Mouse (Mus musculus) spleen, adult 2 months (tissue): ENCODE data around the gene Srrt. TPM values are rescaled to one million over a fixed set of nuclear protein-coding genes. Genes with fewer than 3 reads are reported as not detected.
"Not testable (repeated sequence)": the region's sequence is repeated elsewhere in the genome, so short reads cannot be mapped to it uniquely, and the experiment has no call there.

Experiments
- DNase-seq, 2 experiments: peaks; one replicate each; pipeline versions ENCODE4 v3.0.0 to v3.0.0-alpha.2; 2012 to 2021; ENCODE audit warnings: low spot score in 2 of 2, low read depth in 1 of 2
- H3K27ac ChIP-seq: fragments of 200-500 bp; 2 replicates; pipeline ENCODE4 v1.5.1; 2012; ENCODE audit warnings: low read length, inconsistent platforms; ENCODE audit not compliant: insufficient read depth
- H3K27me3 ChIP-seq: fragments of 200-500 bp; 2 replicates; pipeline ENCODE4 v1.6.1; 2012; ENCODE audit warnings: mild to moderate bottlenecking, moderate library complexity, low read length, inconsistent platforms; ENCODE audit not compliant: control insufficient read depth, insufficient read depth
- H3K36me3 ChIP-seq: fragments of 200-500 bp; 2 replicates; pipeline ENCODE4 v1.6.1; 2012; ENCODE audit warnings: mild to moderate bottlenecking, low read length, inconsistent platforms; ENCODE audit not compliant: control insufficient read depth, insufficient read depth
- H3K4me1 ChIP-seq: fragments of 200-500 bp; 2 replicates; pipeline ENCODE4 v1.6.1; 2011; ENCODE audit warnings: inconsistent platforms; ENCODE audit not compliant: control insufficient read depth, insufficient read depth, insufficient read length
- H3K4me3 ChIP-seq: fragments of 200-500 bp; 2 replicates; pipeline ENCODE4 v1.5.1; 2011; ENCODE audit warnings: mild to moderate bottlenecking, inconsistent platforms; ENCODE audit not compliant: insufficient read depth, insufficient read length; ENCODE audit errors: extremely low read depth
- CTCF ChIP-seq: fragments of 200-500 bp; IDR thresholded peaks from 2 replicates; pipeline ENCODE4 v1.5.1; 2011; ENCODE audit warnings: mild to moderate bottlenecking, inconsistent platforms; ENCODE audit not compliant: insufficient read depth, insufficient read length, insufficient replicate concordance; ENCODE audit errors: extremely low read depth
- POLR2A ChIP-seq: fragments of 200-500 bp; IDR thresholded peaks from 2 replicates; pipeline ENCODE4 v1.6.1; 2011; ENCODE audit warnings: low read depth, low read length, inconsistent platforms
- WGBS: fragments of 180-500 bp; shearing (Covaris S2); methylation state at CpG from one replicate; pipeline ENCODE4 v1.1.7; 2018; 5-methylcytosine and 5-hydroxymethylcytosine counted together
- polyA plus RNA-seq: library from polyadenylated mRNA; depleted of rRNA; stranded (reverse); fragments of >200 nt; gene quantifications from 2 replicates; pipeline ENCODE4 v1.2.3, GENCODE M21; 2012

Srrt gene
- polyA plus RNA-seq, 1 experiment, result 172 TPM

DNA sequence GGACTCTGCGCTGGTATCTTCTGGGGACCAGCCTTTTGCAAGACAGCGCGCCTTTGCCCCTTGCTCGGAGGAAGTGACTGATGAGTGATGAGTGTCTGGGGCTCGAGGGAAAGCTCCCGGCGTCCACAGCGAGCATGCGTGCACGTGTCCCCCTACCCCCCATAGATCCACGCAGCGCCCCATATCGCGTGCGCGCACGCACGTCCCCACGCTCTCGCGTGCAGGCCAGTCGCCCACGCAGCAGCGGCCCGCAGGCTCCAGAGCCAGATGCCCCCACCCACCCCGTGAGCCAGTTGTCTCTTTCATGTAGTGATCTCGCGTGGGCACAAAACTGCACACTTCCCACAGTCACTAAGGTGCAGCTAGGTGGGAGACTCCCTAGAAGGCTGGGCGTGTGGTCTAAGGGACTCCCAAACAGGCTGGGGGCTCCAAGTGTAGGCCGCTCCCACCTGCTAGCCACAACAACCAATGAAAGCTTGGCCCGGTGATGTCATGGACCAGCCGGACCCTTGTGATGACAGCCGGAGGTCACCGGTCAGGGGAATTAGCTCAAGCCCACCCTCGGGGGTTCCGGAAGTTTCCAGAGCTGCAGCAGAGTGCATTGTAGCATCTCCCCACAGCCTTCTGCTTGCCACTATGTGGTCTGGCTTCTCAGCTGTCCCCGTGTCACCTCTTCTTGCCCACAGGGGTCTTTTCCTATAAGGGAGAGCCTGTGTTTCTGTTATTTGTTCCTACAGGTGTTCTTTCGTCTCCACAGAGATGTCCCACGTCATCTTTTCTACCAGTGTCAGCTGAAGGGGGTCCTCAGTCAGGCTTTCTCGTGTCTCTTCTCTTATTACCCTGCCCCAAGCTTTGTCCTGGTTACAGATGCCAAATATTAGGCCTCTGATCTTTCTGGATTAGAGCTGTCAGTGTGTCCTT lies 20.2 kb downstream of the Srrt start, which contains the start of gene Ache:
Gene Ache, plus strand, starts transcription at position 488 of the 921 bp plus-strand sequence.
- Histone ChIP-seq H3K36me3 (no peaks in the 10 kb centered on the region), H3K4me1 (peaks cover 8% of the 10 kb centered on the region), H3K4me3 (peak within 1 kb of the TSS; percentile 48), H3K27me3 (peaks cover 17% of the 10 kb centered on the region), H3K27ac (peak within 1 kb of the TSS; percentile 21; the same call in 1 of the 2 replicates)
- DNase-seq, result no peak
- TF ChIP-seq CTCF (no peak), POLR2A (no peak)
- WGBS, result 5% methylated on average over 40 of the region's 40 CpGs

DNA sequence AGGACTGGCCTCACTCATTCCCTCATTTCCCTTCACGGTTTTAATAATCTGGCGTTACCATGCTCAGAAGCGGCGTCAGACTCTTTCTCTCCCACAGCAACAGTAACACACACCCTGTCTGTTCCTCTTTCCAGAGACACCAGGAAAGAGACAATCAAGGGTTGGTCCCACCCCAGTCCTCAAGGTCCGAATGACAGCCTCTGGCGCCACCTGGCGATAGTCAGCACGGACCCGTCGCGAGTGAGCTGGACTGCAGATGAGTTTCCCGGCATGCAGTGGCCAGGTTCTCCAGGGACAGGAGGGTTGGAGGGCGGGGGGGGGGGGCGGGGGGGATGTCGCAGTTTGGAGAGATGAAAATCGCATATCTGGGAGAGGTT lies 20.8 kb downstream of the Srrt start:
- H3K27me3 ChIP-seq, result peaks cover 17% of the 10 kb centered on the region
- TF ChIP-seq CTCF (peak; percentile 99), POLR2A (no peak)
- H3K27ac ChIP-seq, result no peak overlapping the region
- DNase-seq, result peak; percentile 68 to 86
- peak overlapping the region; percentile 32 for H3K4me3 ChIP-seq
- 0% methylated on average over 15 of the region's 16 CpGs for WGBS
- H3K36me3 ChIP-seq, result no peaks in the 10 kb centered on the region
- H3K4me1 ChIP-seq, result peaks cover 8% of the 10 kb centered on the region

DNA sequence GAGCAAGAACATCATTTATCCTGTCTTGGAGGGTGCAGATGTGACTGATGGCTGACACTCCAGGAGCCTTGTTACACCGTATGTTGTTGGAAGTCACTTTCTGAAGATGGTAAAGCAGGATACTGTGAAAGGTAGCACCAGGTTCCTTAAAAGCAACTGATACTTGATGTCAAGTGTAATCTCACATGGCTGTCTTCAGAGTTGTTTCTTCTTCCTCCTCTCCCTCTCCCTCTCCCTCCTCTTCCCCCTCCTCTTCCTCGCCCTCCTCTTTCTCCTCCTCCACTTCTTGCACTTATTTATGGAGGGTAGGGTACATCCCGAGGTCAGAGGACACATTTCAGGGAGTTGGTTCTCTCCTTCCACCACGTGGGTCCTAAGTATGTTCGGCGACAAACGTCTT lies 21.5 kb downstream of the Srrt start:
- H3K27me3 ChIP-seq, result peaks cover 17% of the 10 kb centered on the region
- peaks cover 8% of the 10 kb centered on the region for H3K4me1 ChIP-seq
- 34% methylated on average over 7 of the region's 7 CpGs for WGBS
- DNase-seq, result no peak
- no peak overlapping the region for H3K4me3 ChIP-seq
- H3K27ac ChIP-seq, result no peak overlapping the region
- TF ChIP-seq CTCF (no peak), POLR2A (no peak)
- no peaks in the 10 kb centered on the region for H3K36me3 ChIP-seq

DNA sequence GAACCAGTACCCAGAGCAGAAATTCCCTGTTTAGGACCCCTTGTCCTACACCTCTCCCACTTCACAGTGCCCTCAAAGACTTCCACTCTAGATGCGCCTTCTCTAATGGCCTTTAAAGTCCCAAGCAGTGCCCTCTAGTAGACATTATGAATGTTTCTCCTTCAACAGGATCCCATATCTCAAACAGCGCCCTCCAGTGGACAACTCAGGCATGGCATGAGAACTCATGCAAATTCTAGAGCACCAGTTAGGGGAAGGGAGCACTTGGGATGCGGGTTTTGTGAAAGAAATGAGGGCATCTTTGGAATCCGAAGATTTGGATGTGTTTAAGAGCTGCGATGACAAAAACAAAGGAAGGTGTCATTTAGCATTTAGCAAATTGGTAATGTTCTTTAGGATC lies 22.4 kb downstream of the Srrt start:
- H3K27me3 ChIP-seq, result peaks cover 15% of the 10 kb centered on the region
- WGBS, result 58% methylated on average over 5 of the region's 5 CpGs
- H3K4me3 ChIP-seq, result no peak overlapping the region
- peaks cover 8% of the 10 kb centered on the region for H3K4me1 ChIP-seq
- DNase-seq, result peak in 1 of 2 experiments; percentile 36
- TF ChIP-seq CTCF, result peak; percentile 32; the same call in 1 of the 2 replicates
- no peak for TF ChIP-seq POLR2A
- H3K27ac ChIP-seq, result no peak overlapping the region
- no peaks in the 10 kb centered on the region for H3K36me3 ChIP-seq

DNA sequence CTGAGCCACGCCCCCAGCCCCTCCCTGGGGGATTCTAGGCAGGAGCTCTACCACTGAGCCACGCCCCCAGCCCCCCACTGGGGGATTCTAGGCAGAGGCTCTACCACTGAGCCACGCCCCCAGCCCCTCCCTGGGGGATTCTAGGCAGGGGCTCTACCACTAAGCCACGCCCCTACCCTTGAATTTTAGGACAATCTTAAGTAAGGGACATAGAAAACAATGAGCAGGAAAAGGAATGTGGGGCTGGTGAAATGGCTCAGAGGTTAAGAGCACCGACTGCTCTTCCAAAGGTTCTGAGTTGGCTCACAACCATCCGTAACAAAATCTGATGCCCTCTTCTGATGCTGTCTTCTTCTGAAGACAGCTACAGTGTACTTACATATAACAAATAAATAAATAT lies 23.1 kb downstream of the Srrt start:
- H3K4me1 ChIP-seq, DNase-seq, H3K4me3 ChIP-seq, H3K27ac ChIP-seq, H3K36me3 ChIP-seq: not testable (repeated sequence)
- H3K27me3 ChIP-seq, result peaks cover 14% of the 10 kb centered on the region
- 89% methylated on average over 6 of the region's 6 CpGs for WGBS

DNA sequence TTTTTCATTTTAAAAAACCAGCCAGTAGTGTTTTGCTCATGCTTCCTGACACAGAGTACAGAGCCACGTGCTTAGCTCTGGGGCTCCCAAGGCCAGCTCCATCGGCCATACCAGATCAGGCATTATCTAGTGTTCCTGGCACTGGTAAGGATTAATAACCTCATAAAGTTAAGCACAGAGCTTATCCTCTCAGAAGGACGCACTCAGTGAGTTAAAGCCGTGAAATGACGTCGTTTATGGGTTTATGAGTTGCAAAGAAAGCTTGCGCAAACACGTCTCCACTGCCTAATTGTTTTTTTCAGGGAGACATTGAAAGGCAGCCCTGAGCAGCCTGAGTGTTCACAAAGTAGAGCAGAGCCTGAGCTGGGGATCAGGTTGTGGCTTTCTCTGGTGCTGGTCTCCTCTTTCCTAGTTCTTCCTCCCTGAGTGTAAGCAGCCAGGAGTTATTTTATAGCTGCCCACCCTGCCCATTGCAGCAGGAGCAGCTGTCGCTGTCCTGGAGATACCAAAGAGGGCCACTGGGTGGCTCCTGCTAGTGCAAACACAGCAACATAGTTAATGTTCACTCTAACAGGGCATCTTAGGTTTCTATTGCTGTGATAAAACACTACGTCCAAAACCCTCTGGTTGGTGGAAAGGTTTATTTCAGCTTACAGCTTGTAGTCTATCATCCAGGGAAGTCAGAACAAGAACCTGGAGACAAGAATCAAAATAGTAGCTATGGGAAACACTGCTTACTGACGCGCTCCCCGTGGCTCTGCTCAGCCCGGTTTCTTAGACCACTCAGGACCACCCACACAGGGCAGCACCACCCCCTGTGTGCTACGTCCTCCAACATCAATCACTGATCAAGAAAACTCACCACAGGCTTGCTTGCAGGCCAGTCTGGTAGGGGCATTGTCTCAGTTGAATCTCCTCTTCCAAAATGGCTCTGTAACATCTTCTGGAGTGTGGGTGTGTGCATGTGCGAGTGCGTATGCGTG lies 29.8 kb downstream of the Srrt start:
- no peaks in the 10 kb centered on the region for H3K4me1 ChIP-seq
- 64% methylated on average over 18 of the region's 18 CpGs for WGBS
- H3K4me3 ChIP-seq, result no peak overlapping the region
- no peaks in the 10 kb centered on the region for H3K36me3 ChIP-seq
- H3K27me3 ChIP-seq, result no peaks in the 10 kb centered on the region
- DNase-seq, result no peak
- TF ChIP-seq CTCF, result peak; percentile 1; the same call in 1 of the 2 replicates
- TF ChIP-seq POLR2A, result no peak
- H3K27ac ChIP-seq, result no peak overlapping the region
